Mouse (Mus musculus) cerebral cortex, adult 2 months (tissue): Measurements from ENCODE around the gene 1700010I14Rik.

Experiments
- WGBS: fragments of 180-500 bp; shearing (Covaris S2); methylation state at CpG from one replicate; pipeline ENCODE4 v1.1.7; 2018; 5-methylcytosine and 5-hydroxymethylcytosine counted together

The 1700010I14Rik gene

DNA sequence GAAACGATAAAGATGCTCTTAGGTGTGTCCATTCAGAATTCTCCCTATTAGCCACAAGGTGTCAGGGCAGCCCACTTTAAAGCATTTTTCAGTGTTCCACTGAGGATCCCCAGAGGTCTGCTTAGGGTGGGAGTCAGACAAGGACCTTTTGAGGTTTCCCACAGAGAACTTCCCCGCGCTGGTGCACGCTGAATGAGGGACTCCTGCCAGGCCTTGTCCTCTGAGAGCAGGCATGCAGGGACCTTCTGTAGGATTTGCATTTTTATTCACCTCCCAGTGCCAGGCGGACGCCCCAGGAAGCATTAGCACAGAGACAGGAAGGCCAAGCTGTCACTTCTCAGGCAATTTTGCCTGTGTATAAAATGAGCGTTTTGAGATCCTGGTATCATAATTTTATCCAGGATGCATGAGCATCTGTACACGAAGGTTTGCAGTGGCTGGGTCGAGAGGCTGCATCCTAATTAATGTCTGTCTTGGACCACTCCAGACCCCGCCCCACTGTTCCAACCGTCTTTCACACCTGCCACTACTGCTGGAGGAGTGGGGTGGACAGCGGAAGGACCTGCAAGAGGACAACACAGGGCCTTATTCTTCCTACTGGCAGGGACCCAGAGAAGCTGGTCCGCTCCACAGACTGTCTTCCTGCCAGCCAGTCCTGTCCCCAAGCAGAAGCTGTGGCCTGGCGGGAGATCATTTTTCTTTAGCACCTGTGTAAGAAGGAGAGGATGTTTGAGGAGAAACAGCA lies 35.2 kb downstream of the 1700010I14Rik start:
- 49% methylated on average over 14 of the region's 14 CpGs for WGBS

- WGBS, result 52% methylated on average over 5 of the region's 5 CpGs
These were observed 42.0 kb downstream of the 1700010I14Rik start for GRCm38 (mm10) chr17:9030181-9030580.

- 5% methylated on average over 24 of the region's 24 CpGs for WGBS
These were observed 43.4 kb downstream of the 1700010I14Rik start for GRCm38 (mm10) chr17:9031241-9032141.

- WGBS, result 39% methylated on average over 6 of the region's 6 CpGs
These were observed 44.4 kb downstream of the 1700010I14Rik start for GRCm38 (mm10) chr17:9032362-9033044.

DNA sequence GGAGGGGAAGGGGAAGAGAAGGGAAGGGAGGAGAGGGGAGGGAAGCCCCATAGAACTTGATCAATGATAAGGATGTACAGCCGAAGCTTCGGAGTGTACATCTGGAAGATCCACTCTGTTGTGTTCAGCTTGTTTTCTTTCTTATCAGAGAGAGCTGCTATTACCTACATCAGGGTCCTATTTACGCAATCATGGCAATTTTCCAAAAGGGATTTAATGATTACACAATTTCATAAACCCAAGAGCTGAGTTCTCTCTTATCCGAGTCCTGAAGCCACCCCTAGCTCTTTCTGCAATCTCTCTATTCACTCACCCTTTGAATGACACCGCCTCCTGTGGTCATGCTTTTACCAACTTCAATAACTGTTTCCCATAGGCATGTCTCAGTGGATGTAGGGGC lies 45.4 kb downstream of the 1700010I14Rik start:
- 91% methylated on average over 5 of the region's 5 CpGs for WGBS

GRCm38 (mm10) chr17:9035561-9036348 lies 47.6 kb downstream of the 1700010I14Rik start:
- whole genome bisulfite sequencing, result 80% methylated on average over 8 of the region's 8 CpGs

- 60% methylated on average over 2 of the region's 2 CpGs for WGBS
These were observed 54.6 kb downstream of the 1700010I14Rik start for GRCm38 (mm10) chr17:9042723-9043122.

- WGBS, result 69% methylated on average over 13 of the region's 13 CpGs
These were observed 64.4 kb downstream of the 1700010I14Rik start for GRCm38 (mm10) chr17:9052441-9052980.

DNA sequence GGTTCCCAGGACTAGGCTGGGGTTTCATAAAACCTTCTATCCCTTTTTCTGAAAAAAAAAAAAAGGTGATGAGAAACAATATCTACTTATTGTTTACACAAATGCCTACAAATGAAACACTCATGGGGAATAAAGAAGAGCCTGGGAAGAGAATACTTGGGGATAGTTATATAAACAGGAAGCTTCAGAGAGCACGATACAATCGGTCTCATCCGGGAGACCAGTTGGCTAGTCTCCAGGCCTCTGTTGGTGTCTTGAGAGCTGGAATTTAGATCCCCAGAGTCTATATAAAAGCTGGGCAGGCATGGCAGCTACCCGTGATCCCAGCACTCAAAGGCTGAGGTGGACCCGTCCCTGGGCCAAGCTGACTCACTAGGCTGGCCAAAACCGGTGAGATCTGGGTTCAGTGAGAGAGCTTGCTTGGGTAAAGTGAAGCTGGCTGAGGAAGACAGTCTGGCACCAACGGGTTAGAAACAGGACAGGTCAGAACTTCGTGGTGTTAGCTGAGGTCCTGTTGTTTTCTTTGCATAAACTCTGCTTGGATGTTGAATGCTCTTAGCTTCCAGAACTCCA lies 71.3 kb downstream of the 1700010I14Rik start:
- 70% methylated on average over 8 of the region's 8 CpGs for WGBS
